Mouse (Mus musculus) kidney, adult 9 months (tissue): ENCODE measurements around the gene Myo18a.

Experiments
- DNase-seq: peaks from one replicate; pipeline ENCODE4 v3.0.0; 2022

The Myo18a gene

DNA sequence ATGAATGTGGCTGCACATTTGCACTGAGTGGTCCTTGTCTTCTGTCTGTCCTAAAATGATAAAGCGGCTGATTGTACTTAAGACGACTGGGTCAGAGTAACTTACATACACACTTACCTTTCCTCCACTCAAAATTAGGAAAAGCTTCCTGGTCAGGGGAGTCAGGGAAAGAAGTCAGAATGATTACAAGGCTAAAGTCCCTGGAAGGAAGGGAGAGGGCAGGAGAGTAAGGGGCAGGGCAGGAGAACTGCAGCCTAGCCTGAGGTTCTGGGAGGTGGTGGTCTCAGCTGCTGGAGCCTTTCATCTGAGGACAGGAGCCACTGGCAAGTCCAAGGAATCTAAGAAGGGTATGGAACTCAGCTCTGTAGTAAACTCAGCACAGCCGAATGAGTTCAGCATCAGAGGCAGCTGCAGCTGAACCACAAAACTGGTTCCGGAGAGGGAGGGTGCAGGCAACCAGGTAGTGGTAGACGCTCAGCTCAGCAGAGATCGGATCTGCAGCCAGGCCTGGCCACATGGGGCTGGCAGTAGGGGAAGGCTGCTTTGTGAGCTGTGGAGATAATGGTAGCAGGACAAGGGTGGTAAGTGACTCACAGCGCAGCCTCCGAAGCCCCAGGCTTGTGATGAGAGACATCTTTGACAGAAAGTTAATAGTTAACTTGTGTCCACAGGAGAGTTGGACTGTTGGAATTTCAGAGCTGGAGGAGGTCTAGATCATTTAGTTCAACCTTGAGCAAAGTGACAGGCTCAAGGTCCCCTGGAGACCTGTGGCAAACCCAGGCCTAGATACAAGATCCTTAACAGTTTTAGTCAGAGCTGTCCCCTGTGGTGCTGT lies 9.1 kb downstream of the Myo18a start:
- peak; percentile 90 for DNase-seq

DNA sequence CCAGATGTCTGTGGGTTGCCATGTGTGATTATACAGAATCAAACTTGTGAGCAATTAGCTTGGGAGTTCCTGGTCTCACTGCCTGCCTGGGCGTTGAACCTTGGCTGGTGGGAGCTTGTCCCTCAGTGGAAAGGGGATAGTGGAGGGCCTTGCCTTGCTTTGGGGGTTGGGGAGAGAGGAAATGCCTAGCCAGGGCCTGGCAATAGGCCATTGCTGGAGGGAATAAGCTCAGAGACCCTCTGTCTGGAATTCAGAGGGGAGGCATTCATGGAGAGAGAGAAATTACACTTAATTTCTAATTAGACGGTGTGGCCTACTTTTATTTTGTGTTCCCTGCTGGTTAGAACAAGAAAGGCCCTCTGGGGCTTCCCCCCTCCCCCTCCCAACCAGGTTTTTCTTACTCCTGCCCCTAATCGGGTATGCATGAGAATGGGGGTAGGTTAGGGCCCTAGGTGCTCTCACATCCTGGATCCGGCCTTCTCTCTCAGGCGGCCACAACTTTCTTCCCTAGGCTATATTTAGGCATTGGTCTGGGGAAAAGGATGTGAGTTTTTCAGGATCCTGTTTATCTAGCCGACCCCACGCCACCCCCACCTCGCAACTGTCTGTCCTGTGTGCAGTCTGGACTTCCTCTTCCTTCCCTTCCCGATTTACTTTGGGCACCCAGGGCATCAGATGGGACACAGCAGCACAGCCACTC lies 12.8 kb downstream of the Myo18a start:
- DNase-seq, result no peak

DNA sequence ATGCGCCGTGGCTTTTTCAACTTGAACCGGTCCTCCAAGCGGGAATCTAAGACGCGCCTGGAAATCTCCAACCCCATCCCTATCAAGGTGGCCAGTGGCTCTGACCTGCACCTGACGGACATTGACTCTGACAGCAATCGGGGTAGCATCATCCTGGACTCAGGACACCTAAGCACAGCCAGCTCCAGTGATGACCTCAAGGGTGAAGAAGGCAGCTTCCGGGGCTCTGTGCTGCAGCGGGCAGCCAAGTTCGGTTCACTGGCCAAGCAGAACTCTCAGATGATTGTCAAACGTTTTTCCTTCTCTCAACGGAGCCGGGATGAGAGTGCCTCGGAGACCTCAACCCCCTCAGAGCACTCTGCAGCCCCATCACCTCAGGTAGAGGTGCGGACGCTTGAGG lies 14.4 kb downstream of the Myo18a start:
- DNase-seq, result no peak

DNA sequence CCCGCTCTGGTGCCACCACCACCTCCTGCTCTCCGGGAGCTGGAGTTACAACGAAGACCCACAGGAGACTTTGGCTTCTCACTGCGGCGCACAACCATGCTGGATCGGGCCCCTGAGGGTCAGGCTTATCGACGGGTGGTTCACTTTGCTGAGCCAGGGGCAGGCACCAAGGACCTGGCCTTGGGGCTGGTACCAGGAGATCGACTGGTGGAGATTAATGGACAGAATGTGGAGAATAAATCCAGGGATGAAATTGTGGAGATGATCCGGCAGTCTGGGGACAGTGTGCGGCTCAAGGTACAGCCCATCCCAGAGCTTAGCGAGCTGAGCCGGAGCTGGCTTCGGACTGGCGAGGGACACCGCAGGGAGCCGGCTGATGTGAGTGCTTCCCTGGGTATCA lies 14.9 kb downstream of the Myo18a start:
- DNase-seq, result no peak

DNA sequence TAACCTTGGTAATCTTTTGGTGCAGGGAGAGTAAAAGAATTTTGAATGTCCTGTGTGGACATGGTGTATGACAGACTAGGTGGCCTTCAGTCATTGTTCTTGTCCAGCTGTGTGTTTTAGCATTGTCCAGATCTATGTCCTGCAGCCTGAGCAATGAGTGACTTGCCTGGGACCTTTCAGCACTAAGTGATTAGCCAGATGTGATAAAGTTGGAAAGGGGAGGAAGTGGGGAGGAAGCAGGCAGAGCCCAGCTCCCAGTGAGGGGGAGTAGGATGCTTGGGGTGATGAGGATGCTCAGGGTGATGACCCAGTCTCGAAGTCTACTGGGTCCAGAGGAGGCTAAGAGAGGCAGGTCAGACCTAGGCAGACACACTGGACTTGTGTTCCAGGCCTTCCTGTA lies 16.2 kb downstream of the Myo18a start:
- no peak for DNase-seq

DNA sequence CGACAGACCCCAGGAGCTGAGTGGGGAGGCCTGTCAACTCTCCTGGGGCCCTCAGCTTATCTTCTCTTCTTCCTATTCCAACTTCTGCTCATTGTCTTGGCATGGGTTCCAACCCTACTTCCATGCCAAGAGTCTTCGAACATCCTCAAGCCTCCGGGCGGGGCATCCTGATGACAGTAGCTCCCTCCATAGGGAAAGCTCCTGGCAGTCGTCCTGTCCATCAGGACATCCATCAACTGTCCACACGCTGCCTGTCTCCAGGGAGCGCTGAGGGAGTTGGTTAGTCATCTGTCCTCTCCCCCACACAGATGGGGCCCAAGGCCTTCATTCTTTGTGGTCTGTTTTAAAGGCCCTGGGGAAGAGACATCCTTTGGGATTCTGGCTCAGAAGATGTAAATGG lies 18.0 kb downstream of the Myo18a start:
- no peak for DNase-seq

DNA sequence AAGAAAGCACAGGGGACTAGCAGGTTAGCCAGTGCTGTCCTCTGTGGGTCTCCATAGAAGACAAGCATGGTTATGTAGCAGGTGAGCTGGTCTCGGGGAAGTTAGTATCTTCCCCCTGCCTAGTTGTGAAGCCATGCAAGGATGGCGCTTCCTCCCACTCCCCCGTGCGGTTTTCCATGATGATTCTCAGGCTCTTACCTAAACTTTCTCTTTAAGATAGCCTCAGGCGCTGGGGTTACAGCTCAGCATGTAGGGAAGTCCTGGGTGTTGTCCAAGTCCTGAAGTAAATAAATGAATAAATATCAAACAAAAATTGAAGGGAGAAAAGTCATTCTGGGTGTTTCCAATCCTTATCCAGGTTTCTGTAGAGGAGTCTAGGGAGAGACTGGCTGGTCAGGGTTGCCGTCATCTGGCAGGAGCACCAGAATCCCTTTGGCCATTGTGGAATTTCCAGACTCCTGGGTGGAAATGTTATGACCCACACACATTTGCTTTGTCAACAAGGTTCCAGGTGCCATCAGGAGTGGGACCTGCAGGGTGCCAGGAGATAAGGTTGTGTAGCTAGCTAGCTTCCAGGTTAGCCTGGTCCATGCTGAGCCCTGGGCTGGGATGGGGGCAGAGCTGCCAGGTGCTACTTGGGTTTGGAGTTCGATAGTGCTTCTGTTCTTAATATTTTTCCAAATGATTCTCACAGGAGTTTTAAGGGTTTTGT lies 19.2 kb downstream of the Myo18a start:
- no peak for DNase-seq

DNA sequence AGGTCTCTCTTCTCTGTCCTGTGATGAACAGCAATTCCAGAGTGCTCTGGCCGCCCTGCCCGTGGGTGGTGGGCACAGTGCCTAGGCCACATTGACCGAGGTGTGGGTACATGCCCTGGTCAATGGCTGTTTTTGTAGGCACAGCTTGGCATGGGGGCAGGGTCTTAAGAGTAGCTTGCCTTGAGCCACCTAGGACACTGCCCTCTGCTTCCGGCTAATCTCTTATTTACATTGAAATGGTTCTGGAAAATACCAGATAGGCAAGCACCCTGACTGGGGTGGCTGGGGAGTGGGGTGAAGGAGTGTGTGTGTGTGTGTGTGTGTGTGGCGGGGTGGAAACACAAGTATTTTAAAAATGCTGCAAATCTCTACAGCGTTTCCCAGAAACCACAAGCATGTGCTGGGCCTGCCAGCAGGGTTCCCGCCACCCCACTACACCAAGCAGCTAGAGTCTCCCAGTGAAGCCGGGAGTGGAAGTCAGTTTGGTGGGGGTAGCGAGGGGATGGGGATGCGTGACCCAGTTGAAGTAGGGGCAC lies 20.2 kb downstream of the Myo18a start:
- peak; percentile 73 for DNase-seq

DNA sequence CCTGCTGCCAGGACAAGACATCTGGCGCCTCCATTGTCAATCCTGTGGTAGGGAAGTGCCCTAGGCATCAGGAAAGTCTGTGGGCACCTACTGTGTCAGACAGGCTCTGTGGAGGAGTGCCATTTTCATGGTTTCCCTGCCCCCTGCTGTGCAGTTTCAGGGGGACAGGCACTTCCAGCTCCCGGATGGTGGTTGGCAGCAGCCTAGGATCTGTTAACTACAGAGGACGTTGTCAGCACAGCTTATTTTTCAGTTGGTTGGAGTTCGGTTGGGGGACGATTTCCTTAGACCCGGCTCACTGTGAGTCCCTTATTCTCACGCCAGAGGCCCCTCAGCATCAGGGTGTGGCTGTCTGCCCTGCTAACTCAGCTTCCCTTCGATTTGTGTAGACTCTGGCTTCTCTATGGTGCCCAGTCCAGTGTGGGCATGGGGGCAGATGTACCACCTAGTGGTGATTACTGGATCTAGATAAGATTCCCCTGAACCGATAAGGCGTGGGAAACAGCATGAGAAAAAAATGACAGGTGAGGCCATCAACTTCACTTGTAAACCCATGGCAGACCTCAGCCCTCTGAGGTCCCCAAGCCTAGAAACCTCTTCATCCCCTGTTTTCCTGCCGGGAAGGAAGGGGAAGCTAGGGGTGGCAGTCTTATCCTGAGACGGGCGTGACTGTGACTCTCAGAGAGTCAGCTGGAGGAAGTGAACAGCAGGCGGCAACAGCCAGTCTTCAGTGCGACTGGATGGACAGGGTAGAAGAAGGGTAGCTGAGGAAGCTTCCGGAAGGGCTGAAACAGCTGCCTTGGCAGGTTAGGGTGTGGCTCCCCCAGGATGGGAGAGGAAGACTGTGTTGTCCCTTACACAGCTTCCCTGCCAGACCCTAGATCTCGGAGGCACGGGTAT lies 21.0 kb downstream of the Myo18a start:
- peak; percentile 71 for DNase-seq

DNA sequence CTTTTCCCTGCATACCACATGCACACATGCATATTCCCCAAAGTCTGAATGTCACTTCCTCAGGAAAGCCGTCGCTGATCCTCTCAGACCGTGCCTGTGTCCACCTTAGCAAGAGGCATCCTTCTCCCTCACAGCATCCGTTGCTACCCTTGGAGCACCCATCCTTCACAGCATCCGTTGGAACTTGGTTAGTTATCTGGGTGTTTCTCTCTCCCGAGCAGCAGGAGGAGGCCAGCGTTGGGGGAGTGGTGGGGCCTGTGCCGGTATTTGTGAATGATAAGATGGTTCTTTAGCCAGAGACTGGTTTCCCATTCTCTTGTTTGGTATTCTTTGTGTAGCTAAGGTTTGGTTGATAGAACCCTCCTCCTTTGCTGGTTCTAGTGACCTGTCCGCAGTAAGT lies 21.8 kb downstream of the Myo18a start:
- DNase-seq, result no peak

DNA sequence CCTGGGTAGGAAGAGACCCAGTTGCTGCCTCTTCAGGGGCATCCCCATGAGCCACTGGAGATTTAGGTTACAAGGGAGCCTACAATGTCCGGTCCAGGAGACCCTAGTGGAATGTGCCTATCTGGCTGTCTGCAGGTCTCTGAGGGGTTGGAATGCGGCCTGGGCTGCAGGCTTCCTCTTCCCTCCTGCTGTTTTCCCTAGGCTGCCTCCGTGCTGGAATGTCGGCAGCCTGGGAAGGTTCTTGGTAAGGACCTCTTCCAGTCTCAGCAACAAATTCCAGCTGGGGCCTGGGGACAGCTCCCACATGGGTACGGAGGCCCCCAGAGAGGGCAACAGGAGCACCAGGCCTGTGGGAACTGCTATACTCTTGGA lies 22.3 kb downstream of the Myo18a start:
- DNase-seq, result no peak

DNA sequence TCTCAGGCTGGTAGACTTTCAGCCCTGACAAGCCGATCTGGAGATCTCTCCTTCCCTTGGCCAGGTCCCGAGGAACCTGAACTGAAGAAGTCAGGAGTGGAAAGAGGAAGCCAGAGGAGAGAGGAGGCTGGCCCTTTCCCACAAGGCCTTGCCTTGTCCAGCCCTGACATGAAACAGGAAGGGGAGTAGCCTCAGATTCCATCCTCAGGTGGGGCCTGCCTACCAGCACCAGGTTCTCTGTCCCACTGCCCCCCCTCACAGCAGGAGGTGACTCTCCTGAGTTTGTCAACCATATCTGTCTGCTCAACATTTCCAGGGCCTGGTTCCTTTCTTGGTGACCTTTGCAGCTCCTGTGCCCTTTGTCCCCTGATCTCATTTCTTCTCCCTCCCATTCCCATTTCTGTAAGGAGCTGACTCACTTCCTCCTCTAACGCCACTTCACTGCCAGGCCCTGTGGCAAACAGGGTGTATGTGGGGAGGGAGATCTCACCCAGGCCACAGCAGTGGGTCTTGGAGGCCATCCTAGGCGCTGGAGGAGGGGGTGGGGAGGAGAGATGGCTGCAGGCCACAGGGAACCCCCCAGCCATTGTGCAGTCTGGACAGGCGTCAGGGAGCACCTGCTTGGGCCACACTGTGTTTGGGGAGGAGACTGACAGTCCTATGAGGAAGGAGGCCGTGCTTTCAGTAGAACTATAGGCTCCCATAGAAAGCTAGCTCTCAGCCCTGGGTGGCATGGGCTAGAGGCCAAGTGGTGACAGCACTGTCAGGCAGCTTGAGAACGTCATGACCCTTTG lies 22.9 kb downstream of the Myo18a start:
- peak; percentile 92 for DNase-seq

DNA sequence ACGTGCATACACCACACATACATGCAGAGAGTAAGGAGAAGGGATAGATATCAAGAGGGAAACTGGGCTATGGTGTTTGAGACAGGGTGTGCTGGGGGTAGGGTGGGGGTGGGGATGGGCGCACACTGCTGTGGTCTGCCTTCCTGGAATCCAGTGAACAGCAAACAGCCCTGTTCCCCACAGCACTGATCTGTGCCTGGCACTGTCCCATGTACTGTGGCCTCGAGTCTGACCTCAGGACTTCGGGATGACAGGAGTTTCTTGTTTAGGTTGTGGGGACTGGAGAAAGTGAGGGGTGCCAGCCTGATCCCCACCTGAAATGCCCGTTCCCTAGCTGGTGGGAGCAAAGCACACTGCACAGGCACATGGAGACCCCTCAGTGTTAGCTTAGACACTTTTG lies 24.7 kb downstream of the Myo18a start, which contains the start of gene Gm10277:
Gene Gm10277, minus strand, starts transcription at position 41 of the 400 bp plus-strand sequence.
- DNase-seq, result no peak

DNA sequence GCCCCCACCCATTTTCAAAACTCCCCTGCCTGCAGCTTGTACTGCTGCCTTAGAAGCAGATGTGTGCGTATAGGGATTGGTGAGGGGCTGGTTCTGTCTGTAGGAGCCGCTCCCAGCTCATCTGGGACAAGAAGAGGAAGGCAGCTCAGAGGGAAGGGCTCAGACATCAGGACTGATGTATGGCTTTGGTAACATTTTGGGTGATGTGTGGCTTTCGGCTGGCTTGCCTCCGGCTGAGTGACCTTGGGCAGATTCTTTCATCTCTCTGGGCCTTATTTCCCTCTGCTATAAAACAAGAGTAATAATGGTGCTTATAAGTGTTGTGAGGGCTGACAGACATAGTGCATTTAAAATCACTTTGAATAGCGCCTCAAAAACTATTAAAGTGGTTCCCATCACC lies 26.5 kb downstream of the Myo18a start:
- no peak for DNase-seq

DNA sequence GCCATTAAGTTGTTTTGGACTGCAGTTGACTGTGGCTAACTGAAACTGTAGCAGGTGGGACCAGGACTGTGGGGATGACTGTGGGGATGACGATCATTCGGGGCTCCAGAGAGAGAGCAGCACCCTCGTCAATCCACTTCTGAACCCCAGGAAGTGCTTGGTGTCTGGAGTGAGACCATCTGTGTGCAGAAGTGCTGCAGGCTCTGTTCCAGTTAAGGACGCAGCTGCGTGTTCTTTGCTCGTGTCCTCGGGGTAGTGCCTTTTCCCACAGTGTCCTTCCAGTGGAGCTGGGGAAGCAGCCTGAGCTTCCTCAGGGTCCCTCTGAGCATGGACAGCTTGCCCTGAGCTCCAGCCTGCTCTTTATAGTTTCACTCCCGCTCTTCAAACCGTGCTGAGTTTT lies 27.2 kb downstream of the Myo18a start:
- DNase-seq, result no peak

DNA sequence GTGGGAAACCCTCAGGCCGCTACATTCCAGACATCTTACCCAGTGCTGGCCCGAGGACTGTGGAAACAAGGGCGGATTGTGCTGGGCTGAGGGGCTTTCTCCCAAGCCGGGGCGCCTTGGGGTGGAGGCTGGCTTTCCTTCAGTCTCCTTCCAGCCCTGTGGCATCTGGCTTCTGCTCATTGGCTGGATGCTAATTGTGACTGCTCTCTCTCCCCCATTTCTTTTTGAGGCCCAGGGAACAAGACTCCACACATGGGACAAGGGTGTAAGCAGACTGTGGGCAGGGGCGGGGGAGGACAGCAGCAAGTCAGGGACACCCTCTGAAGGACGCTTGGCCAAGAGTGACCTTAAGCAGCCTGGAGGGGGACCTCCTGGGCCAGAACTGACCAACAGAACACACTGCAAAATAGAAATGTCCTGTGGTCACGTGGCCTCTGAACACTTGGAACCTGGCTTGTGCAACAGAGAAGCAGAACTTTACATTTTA lies 28.2 kb downstream of the Myo18a start:
- peak; percentile 57 for DNase-seq

DNA sequence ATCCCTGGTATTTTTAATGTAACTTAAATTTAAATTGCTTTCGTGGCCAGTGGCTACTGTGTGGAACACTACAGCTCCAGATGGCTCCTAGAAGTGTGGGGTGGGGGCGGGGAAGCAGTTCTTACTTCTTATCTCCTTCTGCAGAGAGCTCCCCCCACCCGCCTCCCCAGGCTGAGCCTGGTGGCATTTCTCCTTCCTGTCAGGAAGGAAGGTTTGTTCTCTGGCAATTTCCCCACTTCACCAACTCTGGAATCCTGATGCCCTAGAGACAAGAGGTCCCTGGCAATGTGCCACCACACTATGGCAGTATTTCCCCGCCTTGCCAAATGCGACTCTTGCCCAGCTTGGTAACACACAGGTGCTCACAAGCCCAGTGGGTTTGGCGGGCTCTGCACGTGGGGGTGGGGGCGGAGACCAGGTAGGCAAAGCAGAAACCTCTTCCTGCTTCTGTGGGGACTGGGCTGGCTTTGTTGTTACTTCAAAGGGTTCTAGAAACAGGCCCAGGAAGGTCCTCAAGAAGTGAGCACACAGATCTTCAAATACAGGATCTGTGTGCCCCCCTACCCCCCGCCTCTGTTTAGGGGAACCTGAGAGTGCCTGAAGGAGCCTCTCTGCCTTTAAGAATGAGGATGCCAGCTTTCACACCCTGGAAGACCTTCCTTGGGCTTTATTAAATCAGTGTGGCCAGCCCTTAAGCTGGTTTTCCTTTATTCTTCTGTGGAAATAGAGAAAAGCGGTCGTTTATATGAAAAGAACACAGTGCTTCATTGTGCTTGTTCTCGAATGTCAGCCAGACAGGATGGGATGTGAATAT lies 28.9 kb downstream of the Myo18a start:
- peak; percentile 87 for DNase-seq

DNA sequence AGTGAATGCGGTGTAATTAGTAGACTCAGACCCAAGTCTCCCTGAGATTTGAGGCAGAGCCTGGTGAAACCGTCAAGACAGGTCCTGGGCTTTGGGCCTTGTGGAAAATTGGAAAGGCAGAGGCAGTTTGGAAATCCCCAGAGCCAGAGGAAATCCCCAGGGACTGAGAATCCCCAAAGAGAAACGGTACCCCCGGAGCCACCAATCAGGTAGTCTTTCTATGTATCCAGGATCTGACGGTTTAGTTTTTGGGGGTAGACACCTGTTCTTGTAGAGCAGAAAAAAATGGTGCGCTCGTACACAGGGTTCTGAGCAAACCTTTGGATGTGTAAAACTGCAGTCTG lies 29.5 kb downstream of the Myo18a start:
- no peak for DNase-seq

DNA sequence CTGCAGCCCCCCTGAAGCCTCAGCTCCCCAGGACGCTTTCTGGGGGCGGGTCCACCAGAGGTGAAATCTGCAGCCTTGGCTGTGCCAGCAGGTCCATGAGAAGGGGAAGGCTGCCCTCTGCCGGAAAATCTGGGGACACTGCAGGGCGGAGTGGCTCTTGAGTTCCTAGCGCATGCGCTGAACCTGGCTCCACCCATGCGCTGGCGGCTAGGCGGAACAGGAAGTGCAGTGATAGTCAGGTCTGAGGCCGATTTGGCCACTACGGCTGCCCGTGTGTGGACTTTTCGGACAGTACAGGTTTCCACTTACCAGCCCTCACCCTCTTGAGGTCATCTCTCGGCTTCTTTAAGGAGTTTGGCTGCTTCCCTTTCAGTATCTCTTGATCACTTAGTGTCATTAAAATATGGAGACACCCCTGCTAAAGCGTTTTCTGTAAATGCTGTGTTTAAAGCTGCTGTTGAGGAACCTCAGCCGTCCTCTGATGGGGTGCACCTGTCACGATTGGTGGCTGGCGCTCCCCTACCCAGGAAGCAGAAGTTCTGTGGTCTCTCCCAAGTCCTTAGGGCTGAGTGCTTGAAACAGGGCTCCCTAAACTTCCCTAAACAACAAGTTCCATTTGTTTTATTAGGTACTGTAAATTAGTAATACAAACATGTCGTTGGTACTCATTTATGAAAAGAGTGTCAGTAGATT lies 30.3 kb downstream of the Myo18a start:
- DNase-seq, result peak; percentile 99

DNA sequence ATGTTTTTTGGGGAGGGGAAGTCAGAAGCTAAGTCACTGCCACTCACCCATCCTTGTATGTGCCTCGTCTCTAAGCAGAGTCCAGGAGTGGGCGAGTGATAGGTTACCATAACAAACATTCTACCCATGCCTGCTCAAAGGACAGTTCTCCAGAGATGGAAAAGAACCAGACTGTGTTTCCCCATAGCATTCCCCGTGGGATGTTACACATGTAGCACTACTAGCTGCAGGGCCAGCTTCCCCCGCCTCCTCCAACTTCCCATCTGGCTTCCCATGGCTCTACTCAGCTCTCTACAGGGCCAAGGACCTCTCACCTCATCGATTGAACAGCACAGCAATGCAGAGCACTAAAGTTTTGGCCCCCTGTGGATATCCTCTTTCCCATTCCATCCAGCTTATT lies 32.2 kb downstream of the Myo18a start:
- no peak for DNase-seq
